Mouse (Mus musculus): ENCODE measurements around the gene Mfsd6l. TPM values are rescaled to one million over a fixed set of nuclear protein-coding genes. Genes with fewer than 3 reads are reported as not detected.

Mfsd6l gene
- polyA plus RNA-seq, 1 experiment from 2014 or later: 2.1 TPM

- ATAC-seq (replicated peaks; ENCODE audit: low FRiP score): no peak
- WGBS: 78% methylated on average over 5 of the region's 5 CpGs
- Histone ChIP-seq H3K27me3 (no peaks in the 10 kb centered on the region), H3K4me1 (peaks cover 4% of the 10 kb centered on the region; the same call in 1 of the 2 replicates), H3K4me2 (no peak overlapping the region), H3K9me3 (replicated peaks) (no peaks in the 10 kb centered on the region), H3K27ac (no peak overlapping the region), H3K9ac (no peak overlapping the region), H3K36me3 (no peaks in the 10 kb centered on the region), H3K4me3 (replicated peaks) (no peak overlapping the region)
Measured at GRCm38 (mm10) chr11:68532773-68533172, 23.2 kb upstream of the Mfsd6l start.

- H3K4me3 ChIP-seq (replicated peaks): no peak overlapping the region
- no peak for ATAC-seq (replicated peaks; ENCODE audit: low FRiP score)
- no peak overlapping the region for H3K9ac ChIP-seq
- H3K27me3 ChIP-seq: no peaks in the 10 kb centered on the region
- H3K9me3 ChIP-seq (replicated peaks): no peaks in the 10 kb centered on the region
- H3K36me3 ChIP-seq: no peaks in the 10 kb centered on the region
- H3K4me2 ChIP-seq: no peak overlapping the region
- no peak overlapping the region for H3K27ac ChIP-seq
- 80% methylated on average over 6 of the region's 6 CpGs for WGBS
- H3K4me1 ChIP-seq: peaks cover 4% of the 10 kb centered on the region; the same call in 1 of the 2 replicates
Measured at GRCm38 (mm10) chr11:68533971-68534475, 22.0 kb upstream of the Mfsd6l start.

GRCm38 (mm10) chr11:68536026-68536425 is 20.0 kb upstream of the Mfsd6l start:
- Histone ChIP-seq H3K4me2 (no peak overlapping the region), H3K27ac (no peak overlapping the region), H3K36me3 (no peaks in the 10 kb centered on the region), H3K9ac (no peak overlapping the region), H3K27me3 (no peaks in the 10 kb centered on the region), H3K9me3 (replicated peaks) (no peaks in the 10 kb centered on the region), H3K4me3 (replicated peaks) (no peak overlapping the region), H3K4me1 (peaks cover 4% of the 10 kb centered on the region; the same call in 1 of the 2 replicates)
- ATAC-seq (replicated peaks; ENCODE audit: low FRiP score): no peak
- 77% methylated on average over 4 of the region's 4 CpGs for WGBS

GRCm38 (mm10) chr11:68536465-68536864 is 19.5 kb upstream of the Mfsd6l start:
- no peak overlapping the region for H3K9ac ChIP-seq
- 42% methylated on average over 4 of the region's 4 CpGs for WGBS
- H3K36me3 ChIP-seq: no peaks in the 10 kb centered on the region
- no peak overlapping the region for H3K27ac ChIP-seq
- no peak overlapping the region for H3K4me2 ChIP-seq
- no peaks in the 10 kb centered on the region for H3K9me3 ChIP-seq (replicated peaks)
- H3K4me1 ChIP-seq: peaks cover under 1% of the 10 kb centered on the region; the same call in 1 of the 2 replicates
- H3K27me3 ChIP-seq: no peaks in the 10 kb centered on the region
- H3K4me3 ChIP-seq (replicated peaks): no peak overlapping the region
- no peak for ATAC-seq (replicated peaks; ENCODE audit: low FRiP score)

GRCm38 (mm10) chr11:68539621-68540020 is 16.4 kb upstream of the Mfsd6l start:
- Histone ChIP-seq H3K4me3 (replicated peaks) (no peak overlapping the region), H3K9ac (no peak overlapping the region), H3K36me3 (no peaks in the 10 kb centered on the region), H3K4me1 (peaks cover 3% of the 10 kb centered on the region), H3K27ac (no peak overlapping the region), H3K27me3 (no peaks in the 10 kb centered on the region), H3K9me3 (replicated peaks) (no peaks in the 10 kb centered on the region), H3K4me2 (no peak overlapping the region)
- ATAC-seq (replicated peaks; ENCODE audit: low FRiP score): no peak
- 59% methylated on average over 5 of the region's 5 CpGs for WGBS

- no peak overlapping the region for H3K4me3 ChIP-seq (replicated peaks)
- H3K27ac ChIP-seq: no peak overlapping the region
- ATAC-seq (replicated peaks; ENCODE audit: low FRiP score): no peak
- H3K27me3 ChIP-seq: no peaks in the 10 kb centered on the region
- 9% methylated on average over 8 of the region's 8 CpGs for WGBS
- H3K9me3 ChIP-seq (replicated peaks): no peaks in the 10 kb centered on the region
- peaks cover 13% of the 10 kb centered on the region for H3K4me1 ChIP-seq
- no peak overlapping the region for H3K4me2 ChIP-seq
- H3K36me3 ChIP-seq: no peaks in the 10 kb centered on the region
- H3K9ac ChIP-seq: no peak overlapping the region
Measured at GRCm38 (mm10) chr11:68544554-68544953, 11.4 kb upstream of the Mfsd6l start.

GRCm38 (mm10) chr11:68545172-68545571 is 10.8 kb upstream of the Mfsd6l start:
- no peak for ATAC-seq (replicated peaks; ENCODE audit: low FRiP score)
- Histone ChIP-seq H3K4me2 (no peak overlapping the region), H3K9ac (no peak overlapping the region), H3K36me3 (no peaks in the 10 kb centered on the region), H3K27me3 (no peaks in the 10 kb centered on the region), H3K4me3 (replicated peaks) (no peak overlapping the region), H3K9me3 (replicated peaks) (no peaks in the 10 kb centered on the region), H3K27ac (0 out of 2 replicates have a peak overlapping the region, but pooled peaks have one; percentile 1), H3K4me1 (peaks cover 13% of the 10 kb centered on the region)
- 49% methylated on average over 7 of the region's 7 CpGs for WGBS

- no peaks in the 10 kb centered on the region for H3K9me3 ChIP-seq (replicated peaks)
- no peak overlapping the region for H3K4me2 ChIP-seq
- ATAC-seq (replicated peaks; ENCODE audit: low FRiP score): no peak
- no peak overlapping the region for H3K4me3 ChIP-seq (replicated peaks)
- no peaks in the 10 kb centered on the region for H3K36me3 ChIP-seq
- H3K9ac ChIP-seq: no peak overlapping the region
- H3K27ac ChIP-seq: 0 out of 2 replicates have a peak overlapping the region, but pooled peaks have one; percentile 1
- 82% methylated on average over 8 of the region's 8 CpGs for WGBS
- H3K27me3 ChIP-seq: no peaks in the 10 kb centered on the region
- peaks cover 13% of the 10 kb centered on the region for H3K4me1 ChIP-seq
Measured at GRCm38 (mm10) chr11:68545682-68546222, 10.2 kb upstream of the Mfsd6l start.

- H3K9me3 ChIP-seq (replicated peaks): no peaks in the 10 kb centered on the region
- no peaks in the 10 kb centered on the region for H3K36me3 ChIP-seq
- 59% methylated on average over 2 of the region's 2 CpGs for WGBS
- no peak overlapping the region for H3K27ac ChIP-seq
- no peaks in the 10 kb centered on the region for H3K27me3 ChIP-seq
- ATAC-seq (replicated peaks; ENCODE audit: low FRiP score): no peak
- no peak overlapping the region for H3K9ac ChIP-seq
- no peak overlapping the region for H3K4me3 ChIP-seq (replicated peaks)
- no peak overlapping the region for H3K4me2 ChIP-seq
- H3K4me1 ChIP-seq: peaks cover 13% of the 10 kb centered on the region
Measured at GRCm38 (mm10) chr11:68547484-68547883, 8.5 kb upstream of the Mfsd6l start.

- Histone ChIP-seq H3K4me1 (peaks cover 21% of the 10 kb centered on the region), H3K9me3 (replicated peaks) (no peaks in the 10 kb centered on the region), H3K9ac (no peak overlapping the region), H3K27me3 (no peaks in the 10 kb centered on the region), H3K4me2 (no peak overlapping the region), H3K36me3 (no peaks in the 10 kb centered on the region), H3K4me3 (replicated peaks) (no peak overlapping the region), H3K27ac (no peak overlapping the region)
- ATAC-seq (replicated peaks; ENCODE audit: low FRiP score): no peak
- 50% methylated on average over 3 of the region's 3 CpGs for WGBS
Measured at GRCm38 (mm10) chr11:68549597-68549996, 6.4 kb upstream of the Mfsd6l start.

- Histone ChIP-seq H3K9ac (no peak overlapping the region), H3K9me3 (replicated peaks) (no peaks in the 10 kb centered on the region), H3K36me3 (no peaks in the 10 kb centered on the region), H3K27me3 (no peaks in the 10 kb centered on the region; the same call in 1 of the 2 replicates), H3K27ac (no peak overlapping the region), H3K4me2 (no peak overlapping the region), H3K4me1 (peaks cover 14% of the 10 kb centered on the region; the same call in 1 of the 2 replicates), H3K4me3 (replicated peaks) (no peak overlapping the region)
- ATAC-seq (replicated peaks; ENCODE audit: low FRiP score): no peak
- 47% methylated on average over 4 of the region's 4 CpGs for WGBS
Measured at GRCm38 (mm10) chr11:68550358-68550757, 5.6 kb upstream of the Mfsd6l start.

GRCm38 (mm10) chr11:68553981-68554471 is 2.0 kb upstream of the Mfsd6l start:
- H3K4me2 ChIP-seq: no peak overlapping the region
- no peaks in the 10 kb centered on the region for H3K36me3 ChIP-seq
- no peak overlapping the region for H3K27ac ChIP-seq
- H3K27me3 ChIP-seq: no peaks in the 10 kb centered on the region; the same call in 1 of the 2 replicates
- ATAC-seq (replicated peaks; ENCODE audit: low FRiP score): no peak
- H3K4me1 ChIP-seq: peaks cover 16% of the 10 kb centered on the region; the same call in 1 of the 2 replicates
- H3K9ac ChIP-seq: no peak overlapping the region
- no peaks in the 10 kb centered on the region for H3K9me3 ChIP-seq (replicated peaks)
- H3K4me3 ChIP-seq (replicated peaks): no peak overlapping the region
- WGBS: 38% methylated on average over 8 of the region's 8 CpGs

Data from kidney, embryonic 15.5 days (tissue).